Mouse (Mus musculus) left cerebral cortex, adult 9 months (tissue): Measurements from ENCODE around the gene Adamts17.
A peak's percentile ranks its signal among the peaks of the same experiment; 100 is the strongest.

Experiments used
- DNase-seq, 2 experiments: peaks; one replicate each; pipeline ENCODE4 v3.0.0; 2022; ENCODE audit warnings: low spot score in 2 of 2

Adamts17 gene

DNA sequence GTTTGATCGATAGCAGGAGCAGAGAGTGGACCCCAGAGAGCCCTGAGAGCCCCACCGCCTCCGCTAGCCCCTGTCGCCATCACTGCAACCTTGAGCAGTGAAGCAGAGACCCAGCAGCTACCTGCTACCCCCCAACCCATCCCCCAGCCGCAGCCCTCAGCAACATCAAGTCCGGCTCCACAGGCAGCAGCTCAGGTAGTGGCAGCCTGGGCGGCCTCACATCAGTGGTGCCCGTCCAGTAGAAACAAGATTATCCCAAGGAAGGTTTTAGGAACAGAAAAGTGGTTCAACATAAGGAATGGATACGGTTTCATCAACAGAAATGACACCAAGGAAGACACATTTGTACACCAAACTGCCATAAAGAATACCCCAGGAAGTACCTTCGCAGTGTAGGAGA, 243.2 kb downstream of the Adamts17 start:
- no peak for DNase-seq

DNA sequence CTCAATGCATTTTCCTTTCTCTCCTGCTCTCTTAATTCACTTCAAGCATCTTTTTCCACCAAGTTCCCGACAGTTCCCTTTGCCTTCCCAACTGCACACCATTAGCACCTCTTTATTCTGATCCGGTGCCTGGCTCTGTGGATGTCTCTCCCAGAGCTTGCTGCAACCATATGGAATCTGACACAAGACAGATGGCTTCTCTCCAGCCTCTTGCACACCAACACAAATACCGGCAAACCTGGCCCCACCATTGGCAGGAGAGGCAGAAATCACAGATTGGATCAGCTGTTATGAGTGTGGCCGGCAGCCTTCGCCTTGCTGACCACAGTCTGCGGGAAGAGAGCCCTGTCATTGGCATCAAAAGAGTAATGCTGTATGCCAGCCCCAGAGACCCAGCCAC, 248.2 kb downstream of the Adamts17 start:
- peak; percentile 8 to 35 for DNase-seq

DNA sequence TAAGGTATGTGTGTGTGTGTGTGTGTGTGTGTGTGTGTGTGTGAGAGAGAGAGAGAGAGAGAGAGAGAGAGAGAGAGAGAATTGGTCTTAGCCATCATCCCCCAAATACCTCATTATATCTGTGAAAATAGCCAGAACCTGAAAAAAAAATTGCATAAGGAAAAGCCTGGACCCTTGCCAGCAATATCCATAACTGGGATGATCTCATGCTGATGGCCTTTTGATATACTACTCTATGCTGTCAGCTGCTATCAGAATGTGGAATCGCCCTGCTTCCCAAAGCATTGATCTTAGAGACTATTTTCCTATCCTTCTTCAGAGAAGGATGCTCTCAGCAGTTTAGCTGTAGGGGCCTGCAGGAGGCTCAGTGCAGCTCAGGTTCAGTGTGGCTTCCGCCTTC, 257.6 kb downstream of the Adamts17 start:
- DNase-seq: no peak

DNA sequence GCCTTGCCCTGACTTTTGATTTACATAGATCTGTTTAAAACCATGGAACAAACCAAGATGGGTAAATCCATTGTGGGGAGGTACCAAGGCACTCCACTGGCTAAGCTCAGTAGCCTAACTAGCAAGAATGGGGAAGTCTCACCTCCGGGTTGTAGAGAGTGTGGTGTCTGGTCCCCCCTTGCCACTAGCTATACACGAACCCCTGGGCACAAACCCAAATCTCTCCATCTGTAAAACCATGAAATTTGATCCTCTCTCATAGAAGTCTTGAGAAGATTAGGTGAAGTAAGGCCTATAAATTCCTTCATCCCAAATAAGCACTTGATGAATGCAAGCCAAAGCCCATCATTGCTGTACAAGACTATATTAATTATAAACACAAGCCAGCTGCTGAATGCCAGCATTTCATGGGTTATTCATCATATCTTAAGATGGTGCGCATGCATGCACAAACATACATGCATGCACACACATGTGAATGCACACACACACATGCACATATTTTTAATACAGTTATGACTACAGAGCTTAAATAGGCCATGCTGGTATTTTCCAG, 262.0 kb downstream of the Adamts17 start:
- DNase-seq: no peak

DNA sequence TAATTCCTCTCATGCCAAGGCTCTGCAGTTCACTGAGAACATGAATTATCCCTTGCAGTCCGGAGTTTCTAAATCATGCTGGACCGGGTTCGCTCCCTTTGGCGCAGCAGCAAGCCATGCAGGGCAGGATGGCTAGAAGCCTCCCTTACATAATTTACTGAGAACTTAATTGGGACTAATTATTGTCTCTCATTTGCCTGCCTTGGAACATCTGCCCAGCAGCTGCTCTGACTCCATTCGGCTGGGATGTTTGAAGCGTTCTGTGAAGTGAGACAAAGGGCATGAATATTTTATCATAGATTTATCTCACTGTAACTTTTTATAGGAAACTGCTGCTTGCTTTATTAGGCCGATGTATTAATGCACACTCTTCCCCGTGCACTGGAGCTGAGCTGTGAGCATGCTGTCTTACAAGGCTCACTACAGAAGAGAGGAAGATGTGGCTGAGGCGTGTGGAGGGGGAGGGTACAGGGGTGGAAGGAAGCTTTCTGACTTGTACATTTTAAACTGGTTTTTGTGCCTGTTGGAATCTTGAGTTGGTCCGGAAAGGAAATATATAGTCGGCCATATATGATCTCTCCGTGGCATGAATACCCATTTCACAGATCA, 271.1 kb downstream of the Adamts17 start:
- peak in 1 of 2 experiments; percentile 26 for DNase-seq

DNA sequence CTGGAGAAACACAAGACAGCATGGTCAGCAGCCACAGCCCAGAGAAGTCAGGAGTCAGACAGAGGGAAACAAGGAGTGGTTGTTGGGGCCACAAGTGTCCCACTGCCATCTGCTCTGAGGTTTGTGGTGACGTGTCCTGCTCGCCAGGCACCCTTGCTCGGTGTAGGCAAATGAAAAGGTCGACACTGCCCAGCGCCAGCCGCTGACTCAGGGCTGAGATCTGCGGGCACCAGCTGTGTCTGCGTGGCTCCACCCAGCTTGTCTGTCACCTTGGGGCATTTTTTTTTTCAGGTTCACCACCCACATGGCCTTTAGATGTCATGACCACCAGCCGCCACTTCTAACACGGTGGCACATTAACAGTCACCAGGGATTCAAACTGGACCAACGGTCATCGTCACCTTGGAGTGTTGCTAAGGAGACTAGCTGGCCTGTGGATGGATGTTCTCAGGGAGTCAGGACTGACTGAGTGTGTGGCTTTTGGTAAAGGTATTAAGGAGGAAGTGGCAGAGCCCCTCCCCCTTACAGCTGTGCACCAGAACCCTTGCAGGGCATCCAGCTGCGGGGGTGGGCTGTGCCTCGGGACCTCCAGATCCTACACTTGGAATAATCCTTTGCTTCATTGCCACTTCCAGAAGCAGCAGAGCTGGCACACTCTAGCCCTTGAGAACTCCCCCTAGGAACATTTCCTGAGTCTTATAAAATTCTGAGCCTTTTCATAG, 273.1 kb downstream of the Adamts17 start:
- no peak for DNase-seq

DNA sequence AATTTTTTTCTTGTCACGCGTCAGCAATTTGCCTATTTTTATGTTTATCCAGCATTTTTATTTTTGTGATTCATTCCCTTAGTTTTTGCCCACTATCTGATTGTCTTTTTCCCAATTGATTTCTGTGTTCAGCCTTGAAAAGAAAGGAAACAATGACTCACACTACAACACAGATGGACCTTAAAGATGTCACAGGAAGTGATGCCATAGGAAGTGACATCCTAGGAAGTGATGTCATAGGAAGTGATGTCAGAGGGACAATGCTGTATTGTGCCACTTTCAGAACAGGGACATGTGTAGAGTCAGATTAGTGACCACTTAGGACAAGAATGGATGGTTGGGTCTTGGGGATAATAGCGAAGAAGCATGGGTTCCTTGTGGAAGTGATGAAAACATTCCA, 274.5 kb downstream of the Adamts17 start:
- DNase-seq: no peak

DNA sequence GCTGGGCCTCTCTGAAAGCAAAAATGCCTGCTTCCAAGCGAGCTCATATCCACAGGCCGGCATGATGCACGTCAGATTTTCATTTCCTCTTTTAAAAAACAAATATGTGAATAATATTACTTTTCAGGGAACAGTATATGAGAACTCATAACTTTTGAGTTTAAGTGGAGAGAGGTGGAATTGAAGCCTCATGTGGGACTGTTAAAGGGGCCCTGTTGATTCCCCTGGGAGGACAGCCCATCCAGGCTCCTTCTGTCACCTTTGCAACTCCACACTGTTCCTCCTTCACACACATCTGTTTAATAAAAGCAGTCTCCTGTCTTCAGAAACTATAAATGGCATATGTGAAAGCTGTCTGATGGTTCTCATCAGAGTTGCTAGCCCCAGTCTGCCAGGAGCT, 275.5 kb downstream of the Adamts17 start:
- no peak for DNase-seq

DNA sequence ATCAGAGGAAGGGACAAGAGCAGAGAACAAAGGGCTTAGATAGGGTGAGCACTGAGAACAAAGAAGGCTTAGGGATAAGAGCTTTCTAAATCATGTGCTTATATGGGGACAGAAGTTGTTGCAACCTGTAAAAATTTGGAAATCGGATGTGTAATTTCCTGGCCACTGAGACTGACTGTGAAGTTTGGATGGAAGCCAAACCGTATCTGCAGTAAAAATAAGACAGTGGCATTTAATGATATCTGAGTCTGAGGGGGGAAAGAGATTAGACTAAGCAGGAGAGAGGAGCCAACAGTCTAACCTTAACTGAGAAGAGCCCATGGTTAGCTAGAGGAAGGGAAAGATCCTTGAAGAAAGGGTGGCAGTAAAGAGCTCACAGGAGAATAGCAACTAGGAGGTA, 295.6 kb downstream of the Adamts17 start:
- DNase-seq: no peak

DNA sequence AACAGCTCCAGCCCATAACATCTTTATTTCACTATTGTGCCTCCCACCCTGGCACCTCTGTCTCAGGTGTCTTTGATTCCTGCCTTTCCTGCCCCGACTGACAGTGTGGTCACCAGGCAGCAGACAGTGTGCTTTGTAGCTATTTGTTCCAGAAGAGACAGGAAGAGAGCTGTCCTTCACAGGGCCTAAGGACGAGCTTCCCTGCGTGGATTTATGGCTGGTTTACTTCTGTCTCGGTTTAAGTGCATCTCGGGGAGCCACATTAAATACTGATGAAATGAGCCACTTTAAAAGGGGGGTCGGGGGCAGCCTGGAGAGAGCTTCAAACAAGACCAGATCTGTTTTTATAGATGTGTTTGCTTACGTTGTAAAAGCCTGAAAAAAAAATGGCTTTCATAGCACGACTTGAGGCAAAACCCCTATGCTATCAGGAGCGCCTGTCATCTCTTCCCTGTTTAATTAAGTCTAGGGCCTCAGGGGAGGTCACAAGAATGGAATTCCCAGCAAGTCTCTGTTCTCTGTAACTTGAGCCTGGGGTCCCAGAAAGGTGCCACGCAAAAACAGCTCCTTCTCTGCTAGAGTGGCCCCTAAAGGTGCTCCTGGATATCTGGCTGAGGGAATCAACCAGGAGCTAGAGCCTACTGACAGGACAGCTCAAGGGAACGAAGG, 302.9 kb downstream of the Adamts17 start:
- DNase-seq: no peak

DNA sequence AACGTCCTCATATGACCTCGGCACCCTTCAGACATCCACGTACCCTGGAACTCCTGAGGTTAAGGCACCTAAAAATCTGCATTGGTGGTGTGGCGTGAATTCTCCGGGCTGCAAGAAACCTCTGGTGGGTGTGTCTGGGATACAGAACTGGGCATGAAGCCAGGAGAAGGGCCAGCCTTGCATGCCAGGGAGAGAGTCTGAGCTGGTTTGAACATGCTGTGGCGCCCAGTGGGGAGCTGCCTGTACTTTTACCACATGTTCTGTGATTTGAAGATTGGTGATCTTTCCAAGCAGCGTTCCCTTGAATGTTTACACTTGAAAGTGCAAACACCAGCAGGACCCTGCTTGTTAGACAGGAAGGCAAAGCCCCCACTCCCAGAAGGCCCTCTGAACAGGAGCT, 306.2 kb downstream of the Adamts17 start:
- no peak for DNase-seq

DNA sequence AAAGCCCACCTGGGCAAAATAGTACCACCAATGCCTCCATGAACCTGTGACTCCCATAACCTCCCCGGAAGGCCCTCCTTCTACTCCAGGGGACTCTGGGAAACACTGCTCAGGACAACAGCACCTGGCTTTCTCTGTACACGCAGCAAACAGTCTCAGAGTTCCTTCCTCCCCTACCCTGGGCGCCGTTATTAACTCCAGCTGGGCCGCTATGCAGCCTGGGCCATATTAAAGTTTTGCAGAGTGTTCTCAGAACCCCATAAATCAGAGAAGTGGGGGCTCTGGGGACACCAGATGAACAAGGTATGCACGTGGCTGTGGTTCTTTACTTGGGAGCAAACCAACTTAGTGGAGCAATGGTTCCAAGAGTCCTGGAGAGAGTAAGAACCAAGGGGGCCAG, 306.6 kb downstream of the Adamts17 start:
- DNase-seq: no peak

DNA sequence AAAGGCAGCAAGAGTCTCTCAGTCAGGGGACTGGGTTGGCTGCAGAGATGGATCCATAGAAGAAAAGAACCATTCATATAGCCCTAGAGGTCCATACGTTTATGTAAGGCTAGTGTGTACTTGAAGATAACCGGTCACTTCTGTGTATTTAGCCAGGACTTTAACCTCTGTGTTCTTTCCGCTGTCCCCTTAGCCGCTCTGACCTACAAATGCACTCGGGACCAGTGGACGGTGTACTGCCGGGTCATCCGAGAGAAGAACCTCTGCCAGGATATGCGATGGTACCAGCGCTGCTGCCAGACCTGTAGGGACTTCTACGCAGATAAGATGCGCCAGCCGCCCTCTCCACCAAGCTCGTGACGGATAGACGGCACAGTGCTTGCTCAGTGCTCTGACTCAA, 310.2 kb downstream of the Adamts17 start:
- no peak for DNase-seq

DNA sequence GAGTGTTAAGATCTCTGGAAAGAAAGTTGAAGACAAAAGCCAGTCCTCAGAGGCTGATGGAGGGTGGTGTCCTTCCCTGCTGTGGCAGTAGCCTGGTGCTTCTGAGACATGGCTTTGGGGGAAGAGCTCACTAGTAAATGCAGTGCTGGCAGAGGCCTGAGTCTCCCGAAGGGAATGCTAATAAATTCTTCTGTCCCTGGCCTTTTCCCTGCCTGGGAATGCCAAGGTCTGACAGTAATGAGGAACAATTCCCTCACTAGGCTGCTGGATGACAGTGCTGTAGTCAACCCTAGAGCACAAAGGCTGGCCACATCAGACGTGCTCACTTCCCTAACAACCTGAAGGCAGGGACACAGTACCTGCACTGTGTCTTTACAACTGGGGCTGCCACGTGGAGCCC, 313.1 kb downstream of the Adamts17 start:
- no peak for DNase-seq

DNA sequence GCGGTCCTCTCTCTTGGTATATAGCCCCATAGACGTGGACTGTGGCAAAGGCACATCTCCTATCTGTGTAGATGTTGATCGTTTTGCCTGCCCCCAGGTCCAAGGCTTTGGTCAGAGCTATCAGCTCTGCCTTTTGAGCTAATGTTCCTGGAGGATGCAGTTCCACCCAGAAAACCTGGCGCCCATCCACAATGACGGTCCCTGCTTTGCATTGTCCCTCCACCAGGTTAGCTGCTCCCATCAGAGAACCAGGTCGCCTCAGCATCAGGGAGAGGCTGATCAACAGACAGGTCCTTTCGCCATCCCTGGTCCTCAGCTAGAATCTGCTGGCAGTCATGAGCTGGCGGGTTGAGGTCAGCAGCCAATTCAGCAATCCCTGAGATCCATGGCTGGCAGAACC, 322.6 kb downstream of the Adamts17 start:
- no peak for DNase-seq

DNA sequence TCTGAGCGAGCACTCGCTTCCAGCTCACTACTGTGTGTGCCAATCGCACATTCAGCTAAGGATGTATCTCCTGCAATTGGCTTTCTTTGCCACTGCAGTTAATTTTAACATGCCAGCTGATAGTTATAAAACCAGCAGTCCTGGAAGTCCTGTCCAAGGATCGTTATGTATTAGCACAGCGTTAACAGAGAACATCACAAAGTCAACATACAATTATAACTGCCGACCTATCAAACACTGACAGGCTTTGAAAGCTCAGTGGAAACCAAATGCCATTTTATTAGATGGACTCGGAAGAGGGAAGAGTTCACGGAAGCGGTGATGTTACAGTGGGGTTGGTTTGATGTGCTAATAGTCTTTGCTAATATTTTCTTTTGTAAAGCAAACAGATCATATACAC, 328.8 kb downstream of the Adamts17 start:
- DNase-seq: no peak

DNA sequence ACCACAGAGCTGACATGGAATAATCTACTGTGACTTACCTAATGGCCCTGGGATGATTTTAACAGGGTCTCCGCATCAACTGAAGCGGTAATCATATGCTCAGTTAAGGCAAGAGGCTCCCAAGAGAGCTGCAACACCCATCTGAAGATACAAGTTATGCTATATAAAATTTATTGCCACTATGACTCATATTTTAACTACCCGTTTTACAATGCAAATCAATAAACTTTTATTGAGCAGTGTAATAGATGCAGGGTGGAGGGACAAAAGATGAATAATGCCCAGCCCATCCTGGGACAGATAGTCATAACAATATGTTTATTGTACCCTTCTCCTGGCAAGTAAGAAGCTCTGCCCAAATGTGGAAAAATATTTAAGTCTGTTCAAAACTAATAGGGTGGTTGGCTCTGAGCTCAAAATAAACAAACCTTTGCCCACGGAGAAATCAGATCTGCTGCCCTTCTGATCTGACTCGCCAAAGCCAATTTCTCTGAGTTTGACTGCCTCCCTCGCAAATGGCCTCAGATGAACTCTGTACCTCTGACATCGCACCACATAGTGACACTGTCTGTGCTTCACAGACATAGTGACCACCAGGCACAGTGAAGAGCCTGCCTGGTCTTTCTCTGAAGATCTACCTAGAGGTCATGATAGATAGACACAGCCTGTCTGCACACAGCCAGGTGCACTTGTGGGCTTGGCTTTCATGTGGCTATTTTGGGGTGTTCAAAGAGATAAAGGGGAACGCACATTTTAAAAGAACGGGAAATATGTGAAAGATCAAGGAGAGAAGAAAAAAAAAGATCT, 329.4 kb downstream of the Adamts17 start:
- DNase-seq: no peak

DNA sequence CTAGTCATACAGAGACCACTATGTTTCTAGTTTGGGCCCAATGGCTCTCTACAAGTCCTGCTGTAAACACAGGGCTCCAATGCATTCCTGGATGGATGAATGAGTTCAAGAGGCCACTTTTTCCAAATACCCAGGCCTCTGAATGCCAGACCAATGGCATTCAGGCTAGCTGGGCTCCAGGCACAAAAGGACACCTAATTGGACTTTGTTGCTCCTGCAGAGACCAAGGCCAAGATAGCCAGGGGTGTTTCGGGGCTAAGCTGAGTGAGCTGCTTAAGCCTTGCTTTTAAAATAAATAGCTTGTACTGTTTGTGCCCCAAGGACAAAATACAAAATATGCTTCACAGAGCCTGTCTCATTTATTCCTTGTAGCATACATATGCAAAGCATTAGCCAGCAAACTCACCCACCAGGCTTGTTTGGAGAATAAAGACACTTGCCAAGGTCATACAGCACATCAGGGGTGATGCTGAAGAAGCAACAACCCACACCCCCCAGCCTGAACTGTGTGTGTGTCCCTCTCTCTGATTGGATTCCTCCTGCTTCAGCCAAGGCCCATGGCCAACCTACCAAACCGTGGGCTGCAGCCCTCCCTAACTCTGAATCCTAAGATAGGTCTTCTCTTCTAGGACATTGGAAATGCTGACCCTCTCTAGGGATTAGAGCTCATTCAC, 334.1 kb downstream of the Adamts17 start:
- no peak for DNase-seq

DNA sequence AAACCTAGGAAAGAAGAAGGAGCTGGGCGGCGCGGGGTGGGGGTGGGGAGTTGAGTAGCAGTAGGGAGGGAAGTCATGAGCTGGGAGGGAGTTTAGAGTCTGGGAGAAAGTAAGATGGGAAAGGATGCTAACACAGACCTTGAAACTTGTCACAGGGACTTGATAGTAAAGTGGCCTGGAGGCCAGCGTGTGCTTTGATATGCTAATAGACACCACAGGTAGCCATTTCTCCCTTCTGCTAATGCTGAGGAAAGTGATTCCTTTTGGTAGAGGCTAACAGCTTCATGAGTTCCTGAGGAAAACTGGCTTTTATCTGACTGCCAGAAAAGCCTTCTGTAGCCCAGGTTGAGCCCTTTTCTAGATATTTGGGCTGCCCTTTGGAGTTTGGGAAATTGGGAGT, 344.3 kb downstream of the Adamts17 start:
- DNase-seq: no peak

DNA sequence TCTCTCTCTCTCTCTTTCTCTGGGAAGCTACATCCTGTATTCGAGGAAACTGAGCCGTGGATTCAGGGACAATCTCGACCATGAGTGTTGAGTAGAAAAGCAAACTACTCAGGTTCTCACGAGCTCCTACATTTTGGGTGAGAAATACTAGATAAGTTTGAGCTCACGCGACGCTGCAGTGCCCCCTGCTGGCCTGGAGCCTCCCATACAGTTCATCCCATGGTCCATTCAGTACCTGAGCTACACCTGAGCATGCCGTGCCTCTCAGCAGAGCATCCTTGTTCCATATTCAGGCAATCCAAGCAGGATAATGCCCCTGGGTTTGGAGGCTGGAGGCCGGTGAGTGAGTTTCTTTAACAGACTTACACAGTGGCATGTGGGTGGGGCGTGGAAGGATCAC, 359.9 kb downstream of the Adamts17 start:
- peak in 1 of 2 experiments; percentile 71 for DNase-seq
